Mouse (Mus musculus) stomach, embryonic 15.5 days (tissue): ENCODE measurements around the gene Osbpl10. TPM values are rescaled to one million over a fixed set of nuclear protein-coding genes. Genes with fewer than 3 reads are reported as not detected.

Experiments used
- ATAC-seq: fragments of 200-750 bp; cut with Nextera tagmentation; 2 replicates; pipeline ENCODE4 v1.8.0; 2017; ENCODE audit warnings: low read depth, moderate number of reproducible peaks, moderate TSS enrichment; ENCODE audit not compliant: insufficient read depth, low FRiP score
- H3K27ac ChIP-seq: fragments of 300-500 bp; sonication (generic); 2 replicates; pipeline ENCODE4 v1.5.1; 2015; ENCODE audit warnings: mild to moderate bottlenecking, inconsistent platforms
- H3K27me3 ChIP-seq: fragments of 300-500 bp; sonication (generic); replicated peaks from 2 replicates; pipeline ENCODE4 v1.6.1; 2015; ENCODE audit warnings: inconsistent platforms
- H3K36me3 ChIP-seq: fragments of 300-500 bp; sonication (generic); 2 replicates; pipeline ENCODE4 v1.6.1; 2015; ENCODE audit warnings: inconsistent platforms
- H3K4me1 ChIP-seq: fragments of 300-500 bp; sonication (generic); 2 replicates; pipeline ENCODE4 v1.6.1; 2015; ENCODE audit warnings: inconsistent platforms
- H3K4me2 ChIP-seq: fragments of 300-500 bp; sonication (generic); 2 replicates; pipeline ENCODE4 v1.6.1; 2015; ENCODE audit warnings: mild to moderate bottlenecking, inconsistent platforms
- H3K4me3 ChIP-seq: fragments of 300-500 bp; sonication (generic); replicated peaks from 2 replicates; pipeline ENCODE4 v1.5.1; 2015; ENCODE audit warnings: inconsistent platforms
- H3K9ac ChIP-seq: fragments of 300-500 bp; sonication (generic); 2 replicates; pipeline ENCODE4 v1.6.1; 2015; ENCODE audit warnings: inconsistent platforms
- H3K9me3 ChIP-seq: fragments of 300-500 bp; sonication (generic); 2 replicates; pipeline ENCODE4 v1.6.1; 2016; ENCODE audit warnings: inconsistent platforms
- WGBS: fragments of 180-500 bp; shearing (Covaris S2); methylation state at CpG from one replicate; pipeline ENCODE4 v1.1.7; 2015; 5-methylcytosine and 5-hydroxymethylcytosine counted together
- polyA plus RNA-seq: library from polyadenylated mRNA; unstranded; fragments of >200 nt; fragmentation: Nextera tagmentation; extraction: Ambion mirVana; gene quantifications from 2 replicates; pipeline ENCODE4 v1.2.1, GENCODE M21; 2015

Gene Osbpl10
- polyA plus RNA-seq, 1 experiment from 2014 or later = 2.0 TPM

DNA sequence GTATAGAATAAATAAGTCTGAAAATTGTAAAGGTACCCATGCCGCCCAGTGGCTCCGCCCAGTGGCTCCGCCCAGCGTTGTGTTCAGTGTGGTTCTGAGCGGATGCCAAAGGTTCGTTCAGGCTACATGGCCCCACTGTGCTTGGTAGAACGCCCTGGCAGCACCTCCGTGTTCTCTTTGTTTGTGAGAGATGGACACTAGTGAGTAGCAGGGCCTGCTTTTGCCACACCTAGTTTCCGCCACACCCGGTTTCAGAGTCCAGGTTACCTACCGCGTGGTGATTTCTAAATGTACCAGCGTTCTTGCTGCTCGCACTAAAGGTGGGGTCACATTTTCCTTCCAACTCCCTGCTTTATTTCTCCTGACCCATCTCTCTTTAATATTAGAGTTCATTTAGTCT is 75.4 kb downstream of the Osbpl10 start:
- Histone ChIP-seq H3K9ac (no peak overlapping the region), H3K4me2 (no peak overlapping the region), H3K4me3 (no peak overlapping the region), H3K36me3 (no peaks in the 10 kb centered on the region), H3K27ac (no peak overlapping the region), H3K9me3 (no peaks in the 10 kb centered on the region), H3K27me3 (no peaks in the 10 kb centered on the region), H3K4me1 (peaks cover 12% of the 10 kb centered on the region; the same call in 1 of the 2 replicates)
- peak; percentile 70 for ATAC-seq
- WGBS = 83% methylated on average over 14 of the region's 14 CpGs

DNA sequence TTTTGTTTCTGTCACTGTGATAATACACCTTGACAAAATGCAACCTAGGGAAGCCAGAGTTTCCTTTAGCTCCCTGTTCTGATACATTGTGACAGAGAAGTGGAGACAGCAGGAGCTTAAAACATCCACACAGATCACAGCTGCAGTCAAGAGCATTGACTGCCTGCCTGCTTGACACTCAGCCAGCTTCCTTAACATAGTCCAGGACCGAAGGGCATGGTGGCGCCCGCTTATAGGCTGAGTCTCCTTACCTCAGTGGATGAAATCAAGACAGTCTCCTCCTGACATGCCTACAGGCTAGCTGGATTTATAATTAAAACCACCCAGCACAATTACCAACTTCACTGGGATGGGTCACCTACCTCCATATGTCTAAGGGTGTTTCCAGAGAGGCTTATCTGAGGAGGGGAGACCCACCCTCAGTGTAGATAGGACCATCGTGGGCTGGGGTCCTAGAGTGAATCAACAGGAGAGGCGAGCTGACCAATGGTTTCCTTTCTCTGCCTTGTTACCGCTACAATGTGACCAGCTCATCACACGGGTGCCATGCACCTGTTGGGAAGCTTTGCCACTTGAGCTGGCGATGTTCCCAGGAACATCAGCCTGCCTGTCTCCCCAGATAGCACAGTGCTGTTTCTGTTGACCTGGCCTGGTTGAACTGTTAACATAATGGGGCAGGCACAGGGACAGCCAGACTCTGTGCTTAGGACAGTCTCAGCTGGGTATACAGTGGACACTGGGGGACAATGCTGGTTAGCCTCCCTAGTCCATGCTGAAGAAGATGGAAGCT is 76.9 kb downstream of the Osbpl10 start:
- H3K27ac ChIP-seq = no peak overlapping the region
- H3K27me3 ChIP-seq = no peaks in the 10 kb centered on the region
- no peak overlapping the region for H3K9ac ChIP-seq
- no peaks in the 10 kb centered on the region for H3K9me3 ChIP-seq
- peaks cover 8% of the 10 kb centered on the region; the same call in 1 of the 2 replicates for H3K4me1 ChIP-seq
- no peak overlapping the region for H3K4me2 ChIP-seq
- ATAC-seq = no peak
- WGBS = 82% methylated on average over 8 of the region's 8 CpGs
- H3K4me3 ChIP-seq = no peak overlapping the region
- no peaks in the 10 kb centered on the region for H3K36me3 ChIP-seq

DNA sequence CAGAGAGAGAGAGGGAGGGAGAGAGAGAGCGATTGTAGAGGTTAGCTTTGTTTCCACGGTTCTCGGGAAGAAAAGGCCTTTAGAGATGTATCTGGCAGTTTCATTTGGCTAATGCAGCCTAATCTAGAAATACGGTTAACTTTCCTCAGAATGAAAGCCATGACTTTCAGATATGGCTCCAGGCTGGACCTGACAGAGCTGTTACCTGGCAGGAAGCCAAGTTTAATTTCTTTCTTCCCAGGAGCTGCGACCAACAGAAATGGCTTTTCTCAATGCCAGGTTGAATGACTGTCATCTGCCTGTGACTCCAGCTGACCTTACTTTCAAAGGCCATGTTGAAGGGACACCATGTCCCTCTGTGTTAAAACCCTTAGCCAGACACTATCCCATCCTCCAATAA is 80.4 kb downstream of the Osbpl10 start:
- H3K4me1 ChIP-seq = peaks cover 4% of the 10 kb centered on the region; the same call in 1 of the 2 replicates
- WGBS = 27% methylated on average over 5 of the region's 5 CpGs
- no peaks in the 10 kb centered on the region for H3K9me3 ChIP-seq
- ATAC-seq = no peak
- H3K27me3 ChIP-seq = no peaks in the 10 kb centered on the region
- no peak overlapping the region for H3K4me2 ChIP-seq
- H3K36me3 ChIP-seq = no peaks in the 10 kb centered on the region
- no peak overlapping the region for H3K4me3 ChIP-seq
- H3K27ac ChIP-seq = no peak overlapping the region
- H3K9ac ChIP-seq = no peak overlapping the region

DNA sequence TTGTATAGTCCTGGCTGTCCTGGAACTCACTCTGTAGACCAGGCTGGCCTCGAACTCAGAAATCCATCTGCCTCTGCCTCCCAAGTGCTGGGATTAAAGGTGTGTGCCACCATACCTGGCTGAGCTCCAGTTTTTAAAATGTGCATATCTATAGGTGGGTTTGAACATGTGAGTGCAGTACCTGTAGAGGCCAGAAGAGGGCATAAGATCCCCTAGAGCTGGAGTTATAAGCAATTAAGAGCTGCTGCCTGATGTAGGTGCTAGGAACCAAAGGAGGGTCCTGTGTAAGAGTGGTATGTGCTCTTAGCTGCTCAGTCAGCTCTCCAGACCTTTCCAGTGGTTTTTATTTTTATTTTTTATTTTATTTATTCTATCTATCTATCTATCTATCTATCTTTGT is 86.5 kb downstream of the Osbpl10 start:
- Histone ChIP-seq H3K27ac (no peak overlapping the region), H3K27me3 (no peaks in the 10 kb centered on the region), H3K4me2 (no peak overlapping the region), H3K9me3 (no peaks in the 10 kb centered on the region), H3K36me3 (no peaks in the 10 kb centered on the region), H3K9ac (no peak overlapping the region), H3K4me1 (no peaks in the 10 kb centered on the region), H3K4me3 (no peak overlapping the region)
- no peak for ATAC-seq
- WGBS = 85% methylated on average over 1 of the region's 1 CpGs

DNA sequence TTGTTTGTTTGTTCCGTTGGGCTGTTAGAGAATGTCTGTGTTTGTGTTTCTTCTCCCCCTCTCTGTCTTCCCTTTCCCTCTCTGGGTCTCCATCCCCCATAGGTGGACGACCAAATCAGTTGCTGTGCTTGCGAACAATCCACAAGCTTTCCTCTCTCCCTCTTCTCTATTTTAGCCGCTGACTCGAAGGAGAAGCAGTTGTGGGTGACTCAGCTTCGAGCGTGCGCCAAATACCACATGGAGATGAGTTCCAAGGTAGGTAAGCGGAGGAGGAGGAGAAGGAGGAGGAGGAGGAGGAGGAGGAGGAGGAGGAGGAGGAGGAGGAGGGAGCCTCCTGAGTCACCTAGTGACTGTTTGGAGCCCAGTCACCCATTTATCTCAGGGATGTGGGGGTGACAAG is 88.7 kb downstream of the Osbpl10 start:
- ATAC-seq = no peak
- H3K27ac ChIP-seq = no peak overlapping the region

DNA sequence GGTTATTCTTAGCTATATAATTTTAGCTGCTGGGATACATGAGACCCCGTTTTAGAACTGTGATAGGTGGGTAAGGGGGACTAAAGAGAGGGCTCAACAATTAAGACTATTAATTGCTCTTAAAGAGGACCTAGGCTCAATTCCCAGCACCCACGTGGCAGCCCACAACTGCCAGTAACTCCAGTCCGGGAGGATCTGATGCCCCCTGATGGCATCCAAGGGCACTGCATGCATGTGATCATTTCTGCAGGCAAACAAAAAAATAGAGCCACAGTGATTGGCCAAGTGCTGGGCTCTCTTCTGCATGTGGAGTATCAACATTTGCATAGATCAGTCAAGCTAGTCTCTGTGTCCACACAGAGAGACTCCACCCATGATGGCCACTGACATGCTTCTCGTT is 96.8 kb downstream of the Osbpl10 start:
- H3K36me3 ChIP-seq = no peaks in the 10 kb centered on the region
- 86% methylated on average over 4 of the region's 4 CpGs for WGBS
- H3K4me2 ChIP-seq = no peak overlapping the region
- H3K27ac ChIP-seq = no peak overlapping the region
- H3K4me1 ChIP-seq = no peaks in the 10 kb centered on the region
- no peak overlapping the region for H3K9ac ChIP-seq
- H3K27me3 ChIP-seq = no peaks in the 10 kb centered on the region
- H3K9me3 ChIP-seq = 0 out of 2 replicates have a peak, but pooled peaks cover 4% of the 10 kb centered on the region
- H3K4me3 ChIP-seq = no peak overlapping the region
- no peak for ATAC-seq

More for the DNA sequence above, 88.7 kb downstream of the Osbpl10 start:
- Histone ChIP-seq H3K9me3 (no peaks in the 10 kb centered on the region), H3K4me1 (no peaks in the 10 kb centered on the region), H3K4me3 (no peak overlapping the region), H3K36me3 (no peaks in the 10 kb centered on the region), H3K27me3 (no peaks in the 10 kb centered on the region), H3K4me2 (no peak overlapping the region), H3K9ac (no peak overlapping the region)
- 60% methylated on average over 8 of the region's 9 CpGs for WGBS

DNA sequence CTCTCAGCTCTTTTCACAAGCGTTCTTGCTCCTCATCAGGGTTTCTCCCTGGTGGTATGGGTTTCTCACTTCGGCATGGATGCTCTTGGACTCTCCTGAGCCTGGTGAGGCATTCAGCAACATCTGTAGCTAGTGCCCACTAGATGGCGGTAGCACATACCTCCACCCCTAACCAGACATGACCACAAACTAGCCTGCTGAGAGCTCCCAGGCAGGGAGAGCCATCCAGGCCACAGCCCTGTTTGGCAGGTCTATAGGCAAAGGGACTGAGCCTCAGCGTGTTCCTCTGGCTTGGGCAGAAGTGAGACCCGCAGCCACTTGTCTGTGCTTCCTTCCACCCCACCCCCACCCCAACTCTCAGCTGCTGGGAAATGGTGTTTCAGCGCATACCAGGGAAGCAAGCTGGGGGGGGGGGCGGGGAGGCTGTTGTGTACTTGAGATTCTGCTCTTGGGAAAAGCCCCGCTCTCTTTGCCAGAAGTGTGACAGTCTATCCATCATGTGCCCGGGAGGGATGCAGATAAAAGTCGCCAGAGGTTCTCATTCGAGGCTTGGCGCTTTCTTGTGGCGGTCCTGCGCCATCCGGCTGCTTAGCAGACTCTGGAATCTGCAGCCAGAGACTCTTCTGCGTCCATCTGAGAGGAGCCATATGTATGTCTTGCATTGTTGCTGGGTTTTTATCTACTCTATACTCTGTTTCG is 110.1 kb downstream of the Osbpl10 start:
- no peak overlapping the region for H3K27ac ChIP-seq
- 27% methylated on average over 17 of the region's 17 CpGs for WGBS

DNA sequence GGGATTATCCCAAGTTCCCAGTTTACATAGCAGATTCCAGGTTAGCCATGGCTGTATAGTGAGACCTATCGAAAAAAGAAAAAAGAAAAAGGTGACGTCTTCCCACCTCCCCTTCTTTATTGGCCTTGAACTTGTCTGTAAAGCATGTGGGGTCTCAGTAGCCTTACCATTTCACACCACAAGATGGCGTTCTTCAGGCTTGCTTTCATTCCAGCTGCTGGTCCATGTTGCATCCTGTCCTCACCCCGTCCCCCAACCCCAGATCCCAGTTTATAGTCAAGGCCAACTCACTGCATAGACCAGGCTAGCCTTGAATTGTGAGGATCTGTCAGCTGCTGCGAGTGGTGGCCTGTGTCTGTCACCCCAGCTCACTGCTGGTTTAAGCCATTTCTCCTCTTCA is 111.3 kb downstream of the Osbpl10 start:
- Histone ChIP-seq H3K4me1 (peaks cover 7% of the 10 kb centered on the region; the same call in 1 of the 2 replicates), H3K27ac (no peak overlapping the region), H3K9ac (no peak overlapping the region), H3K36me3 (no peaks in the 10 kb centered on the region), H3K4me2 (no peak overlapping the region), H3K4me3 (no peak overlapping the region), H3K27me3 (no peaks in the 10 kb centered on the region), H3K9me3 (no peaks in the 10 kb centered on the region)
- WGBS = 76% methylated on average over 5 of the region's 5 CpGs
- no peak for ATAC-seq

More for the DNA sequence above, 110.1 kb downstream of the Osbpl10 start:
- Histone ChIP-seq H3K9me3 (no peaks in the 10 kb centered on the region), H3K4me2 (0 out of 2 replicates have a peak overlapping the region, but pooled peaks have one; percentile 21), H3K4me1 (peaks cover 7% of the 10 kb centered on the region; the same call in 1 of the 2 replicates), H3K9ac (no peak overlapping the region), H3K27me3 (no peaks in the 10 kb centered on the region), H3K36me3 (no peaks in the 10 kb centered on the region), H3K4me3 (no peak overlapping the region)
- peak; percentile 90 for ATAC-seq

DNA sequence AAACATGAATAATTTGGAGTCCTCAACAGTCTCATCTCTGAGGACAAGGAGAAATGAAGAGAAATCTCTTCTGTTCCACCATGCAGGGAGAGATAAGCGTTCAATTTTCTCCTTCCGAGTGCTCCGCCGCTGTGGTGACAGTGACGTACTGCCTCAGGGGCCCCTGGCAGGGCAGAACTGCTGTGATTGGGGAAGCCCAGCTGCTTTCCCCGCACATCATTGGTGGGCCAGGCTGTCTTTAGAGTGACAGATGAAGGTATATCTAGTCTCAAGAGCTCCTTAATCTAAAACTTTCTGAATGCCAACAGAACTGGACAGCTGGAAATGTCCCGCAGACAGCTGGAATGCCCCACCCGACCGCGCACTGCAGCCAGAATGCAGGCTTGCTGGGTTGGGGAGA is 118.1 kb downstream of the Osbpl10 start:
- WGBS = 28% methylated on average over 10 of the region's 10 CpGs
- no peak overlapping the region for H3K27ac ChIP-seq
- H3K4me1 ChIP-seq = no peaks in the 10 kb centered on the region
- no peaks in the 10 kb centered on the region for H3K36me3 ChIP-seq
- H3K4me3 ChIP-seq = no peak overlapping the region
- no peaks in the 10 kb centered on the region for H3K27me3 ChIP-seq
- no peaks in the 10 kb centered on the region for H3K9me3 ChIP-seq
- H3K9ac ChIP-seq = no peak overlapping the region
- no peak for ATAC-seq
- peak overlapping the region; percentile 37 for H3K4me2 ChIP-seq

DNA sequence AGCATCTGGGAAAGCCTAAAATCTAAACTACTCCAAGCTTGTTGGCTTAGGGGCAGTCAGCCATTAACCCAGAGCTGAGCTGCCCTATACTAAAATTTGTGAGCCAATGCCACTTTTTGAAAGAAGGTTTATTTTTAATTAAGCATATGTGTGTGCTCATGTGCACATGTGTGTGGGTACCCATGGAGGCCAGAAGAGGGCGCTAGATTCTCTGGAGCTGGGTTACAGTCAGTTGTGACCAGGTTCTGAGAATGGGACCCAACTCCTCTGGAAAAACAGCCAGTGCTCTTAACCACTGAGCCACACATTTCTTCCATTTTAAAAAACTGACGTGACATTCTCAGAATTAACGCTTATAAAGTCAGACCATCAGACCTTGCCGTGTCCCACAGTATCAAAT is 119.0 kb downstream of the Osbpl10 start:
- Histone ChIP-seq H3K9ac (no peak overlapping the region), H3K4me2 (no peak overlapping the region), H3K4me3 (no peak overlapping the region), H3K27ac (no peak overlapping the region), H3K27me3 (no peaks in the 10 kb centered on the region), H3K4me1 (no peaks in the 10 kb centered on the region), H3K9me3 (no peaks in the 10 kb centered on the region), H3K36me3 (no peaks in the 10 kb centered on the region)
- no peak for ATAC-seq
- WGBS = 69% methylated on average over 4 of the region's 4 CpGs

DNA sequence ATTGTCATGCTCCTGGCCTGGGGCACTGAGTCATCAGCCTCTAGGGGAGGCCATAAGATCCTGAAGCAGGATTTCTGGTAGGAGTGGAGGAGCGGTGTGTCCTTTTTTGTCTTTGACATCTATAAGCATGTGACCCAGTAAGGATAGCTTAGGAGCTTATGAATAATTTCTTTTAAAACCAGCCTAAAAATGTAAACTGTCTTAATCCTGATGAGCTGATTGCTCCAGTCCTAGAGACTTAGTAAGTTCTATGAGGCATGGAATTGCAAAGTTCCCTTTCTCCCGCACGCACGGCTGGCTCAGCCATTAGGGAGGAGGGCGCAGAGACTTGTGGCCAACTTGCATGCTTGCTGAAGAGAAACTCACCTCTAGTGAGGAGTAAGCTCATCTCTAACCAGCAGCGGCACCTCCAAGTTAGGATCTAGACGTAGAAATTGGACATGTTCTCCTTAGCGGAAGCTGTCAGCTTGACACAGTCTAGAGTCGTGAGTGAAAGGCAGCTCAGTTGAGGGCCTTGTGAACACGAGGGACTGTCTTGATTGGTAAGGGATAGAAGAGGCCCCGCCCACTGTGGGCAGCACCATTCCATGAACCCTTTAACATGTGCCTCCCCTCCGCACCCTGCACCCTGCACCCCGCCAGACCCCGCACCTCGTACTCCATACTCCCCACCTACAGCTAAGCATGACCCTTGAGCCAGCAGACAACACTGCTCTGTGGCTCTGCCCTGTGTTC is 122.0 kb downstream of the Osbpl10 start:
- no peak for ATAC-seq
- H3K4me1 ChIP-seq = no peaks in the 10 kb centered on the region
- H3K36me3 ChIP-seq = no peaks in the 10 kb centered on the region
- H3K9me3 ChIP-seq = no peaks in the 10 kb centered on the region
- no peaks in the 10 kb centered on the region for H3K27me3 ChIP-seq
- H3K9ac ChIP-seq = no peak overlapping the region
- H3K4me3 ChIP-seq = no peak overlapping the region
- no peak overlapping the region for H3K4me2 ChIP-seq
- WGBS = 79% methylated on average over 15 of the region's 15 CpGs
- no peak overlapping the region for H3K27ac ChIP-seq

DNA sequence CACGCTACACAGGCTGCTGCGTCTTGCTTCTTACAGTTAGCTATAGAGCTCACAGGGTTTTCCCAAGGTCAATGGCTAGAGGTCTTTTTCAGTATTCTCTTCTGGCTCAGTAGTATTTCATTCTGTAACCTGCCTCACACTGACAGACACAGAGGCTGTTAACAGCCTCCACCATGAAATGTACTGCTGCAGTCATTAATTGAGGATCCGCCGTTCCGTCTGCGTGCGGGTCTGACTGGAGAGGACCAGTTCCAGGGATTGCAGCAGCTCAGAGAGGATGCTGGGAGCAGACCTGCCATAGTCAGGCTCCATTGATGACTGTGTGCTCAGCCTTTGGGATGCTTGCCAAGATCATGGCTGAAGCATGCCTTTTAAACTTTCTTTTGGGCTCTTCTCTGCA is 129.1 kb downstream of the Osbpl10 start:
- Histone ChIP-seq H3K4me3 (no peak overlapping the region), H3K9ac (no peak overlapping the region), H3K9me3 (no peaks in the 10 kb centered on the region), H3K4me1 (no peaks in the 10 kb centered on the region), H3K27me3 (no peaks in the 10 kb centered on the region), H3K27ac (no peak overlapping the region), H3K36me3 (no peaks in the 10 kb centered on the region), H3K4me2 (no peak overlapping the region)
- ATAC-seq = 0 out of 2 replicates have a peak, but pooled peaks have one; percentile 39
- 65% methylated on average over 7 of the region's 7 CpGs for WGBS
